In the genomic region with DNA sequence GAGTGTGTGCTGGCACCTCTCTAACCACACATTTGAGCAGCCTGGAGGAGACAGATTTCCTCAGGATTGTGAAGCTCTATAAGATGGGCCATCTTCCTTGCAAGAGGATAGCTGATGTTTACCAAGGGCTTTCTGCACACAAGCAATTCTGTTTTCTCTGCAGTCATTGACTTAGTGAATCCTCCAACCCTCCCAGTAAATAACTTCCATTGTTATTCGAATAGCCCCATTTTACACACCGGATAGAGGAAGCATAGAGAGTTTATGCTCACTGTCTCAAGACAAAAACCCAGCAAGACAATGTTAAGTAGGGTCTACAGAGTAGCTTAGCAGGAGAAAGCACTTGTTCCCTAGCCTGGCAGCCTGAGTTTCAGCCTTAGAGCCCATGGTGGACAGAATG, we compare ENCODE assay signal across 28 mouse cellular contexts.
"Had no signal": no experiment of that assay in that cellular context is flagged by ENCODE, and none has a peak within 500 bp of the region (broad histone marks: within the 10 kb centered on the region; RNA-seq: fewer than 3 reads in every experiment).

No protein-coding gene starts in this region.

- H3K4me3 ChIP-seq: gastrocnemius, adult 2 months; heart, embryonic 10.5 days; heart, embryonic 12.5 days; hindbrain, embryonic 10.5 days; hindbrain, embryonic 12.5 days; intestine, embryonic 15.5 days; kidney, embryonic 15.5 days; left cerebral cortex, adult 2 months; limb, embryonic 10.5 days; limb, embryonic 12.5 days; liver, embryonic 13.5 days; liver, embryonic 15.5 days had no signal

- ATAC-seq: hindbrain, embryonic 16.5 days; inflammation-experienced regulatory T-cells, adult 6 months; intestine, embryonic 15.5 days; intestine, postnatal 0 days had no signal

- DNase-seq: gastrocnemius, adult 2 months; gastrocnemius, postnatal 10 days; gastrocnemius, postnatal 25 days; heart, adult 18-20 months; heart, postnatal 10 days; heart, postnatal 4 days; kidney, adult 18-20 months; kidney, adult 8-10 months; kidney, postnatal 14 days; kidney, postnatal 36 days; liver; liver, embryonic 13.5 days had no signal

- H3K27me3 ChIP-seq: heart, embryonic 12.5 days; hindbrain, embryonic 12.5 days; intestine, embryonic 15.5 days; kidney, embryonic 15.5 days; limb, embryonic 12.5 days; liver, embryonic 13.5 days; liver, embryonic 15.5 days had no signal

- H3K27ac ChIP-seq: gastrocnemius, adult 2 months; heart, embryonic 10.5 days; hindbrain, embryonic 10.5 days; hindbrain, embryonic 12.5 days; hindbrain, embryonic 14.5 days; intestine, embryonic 15.5 days; kidney, embryonic 15.5 days; kidney, postnatal 0 days; left cerebral cortex, adult 2 months; limb, embryonic 10.5 days; limb, embryonic 12.5 days; liver, embryonic 13.5 days; liver, embryonic 15.5 days had no signal

- H3K36me3 ChIP-seq: heart, embryonic 10.5 days; heart, embryonic 12.5 days; hindbrain, embryonic 10.5 days; hindbrain, embryonic 12.5 days; intestine, embryonic 15.5 days; kidney, embryonic 15.5 days; limb, embryonic 10.5 days; limb, embryonic 12.5 days; liver, embryonic 13.5 days; liver, embryonic 15.5 days had no signal

- H3K4me1 ChIP-seq: heart, embryonic 10.5 days; heart, embryonic 12.5 days; hindbrain, embryonic 10.5 days; hindbrain, embryonic 12.5 days; intestine, embryonic 15.5 days; kidney, embryonic 15.5 days; limb, embryonic 10.5 days; limb, embryonic 12.5 days; liver, embryonic 13.5 days; liver, embryonic 15.5 days had no signal

- H3K9me3 ChIP-seq: heart, embryonic 10.5 days; heart, embryonic 12.5 days; hindbrain, embryonic 10.5 days; hindbrain, embryonic 12.5 days; intestine, embryonic 15.5 days; kidney, embryonic 15.5 days; limb, embryonic 10.5 days; limb, embryonic 12.5 days; liver, embryonic 13.5 days; liver, embryonic 15.5 days had no signal

- H3K9ac ChIP-seq: heart, embryonic 12.5 days; hindbrain, embryonic 12.5 days; hindbrain, embryonic 14.5 days; intestine, embryonic 15.5 days; kidney, embryonic 15.5 days; limb, embryonic 12.5 days; liver, embryonic 13.5 days; liver, embryonic 15.5 days had no signal

- H3K4me2 ChIP-seq: heart, embryonic 12.5 days; hindbrain, embryonic 12.5 days; hindbrain, embryonic 14.5 days; intestine, embryonic 15.5 days; kidney, embryonic 15.5 days; limb, embryonic 12.5 days; liver, embryonic 11.5 days; liver, embryonic 13.5 days; liver, embryonic 15.5 days had no signal
